Mouse (Mus musculus): Measurements from ENCODE around the gene Slc22a8.

DNA sequence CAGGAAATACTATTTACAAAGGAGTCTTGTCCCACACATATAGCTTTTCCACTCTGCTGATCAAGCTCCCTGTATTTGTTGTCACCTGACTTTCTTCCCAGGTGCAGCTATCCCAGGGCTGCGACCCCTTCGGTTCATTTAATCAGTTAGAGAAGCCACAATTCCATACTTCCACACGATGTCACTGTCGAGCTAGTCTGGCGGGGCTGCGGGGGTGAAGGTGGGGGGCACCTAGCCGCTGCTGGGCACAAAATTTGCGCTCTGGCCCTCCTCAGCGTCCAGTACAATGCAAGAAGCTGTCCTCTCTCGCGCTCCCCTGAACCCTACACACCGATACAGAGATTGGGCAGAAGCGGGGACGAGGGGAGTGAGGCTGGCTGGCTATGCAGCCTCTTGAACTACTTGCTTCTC lies 21.6 kb upstream of the Slc22a8 start:
- TF ChIP-seq CTCF (IDR thresholded peaks at IDR 0.05; ENCODE audit: extremely low read depth, insufficient read depth, low read length) (peak; percentile 62), POLR2A (IDR thresholded peaks at IDR 0.05; ENCODE audit: extremely low read depth, insufficient read depth, low read length) (no peak)

All from cortical plate, adult 2 months (tissue).